Mouse (Mus musculus): ENCODE data around the gene Ccdc151.

Ccdc151 gene

GRCm38 (mm10) chr9:22001633-22002032 is 801 bp downstream of the Ccdc151 start:
- in situ Hi-C loops (cut with MboI; ENCODE audit: unreplicated experiment in 2 of 2), result no loop called here

- in situ Hi-C loops (cut with MboI; ENCODE audit: unreplicated experiment in 2 of 2), result no loop called here
Observed at GRCm38 (mm10) chr9:22000296-22000695, 2.1 kb downstream of the Ccdc151 start.

GRCm38 (mm10) chr9:21996178-21996867 is 6.1 kb downstream of the Ccdc151 start:
- in situ Hi-C loops (cut with MboI; ENCODE audit: unreplicated experiment in 2 of 2), result no loop called here

- in situ Hi-C loops (cut with MboI; ENCODE audit: unreplicated experiment in 2 of 2), result no loop called here
Observed at GRCm38 (mm10) chr9:21992227-21992626, 10.2 kb downstream of the Ccdc151 start.

- in situ Hi-C loops (cut with MboI; ENCODE audit: unreplicated experiment in 2 of 2), result no loop called here
Observed at GRCm38 (mm10) chr9:21989230-21990110, 13.0 kb downstream of the Ccdc151 start, which contains the start of gene Rgl3. Rgl3 (minus strand) TSS chr9:21989446.

GRCm38 (mm10) chr9:21988421-21989101 is 13.9 kb downstream of the Ccdc151 start:
- in situ Hi-C loops (cut with MboI; ENCODE audit: unreplicated experiment in 2 of 2), result no loop called here

- in situ Hi-C loops (cut with MboI; ENCODE audit: unreplicated experiment in 2 of 2), result no loop called here
Observed at GRCm38 (mm10) chr9:21987592-21988342, 14.7 kb downstream of the Ccdc151 start.

GRCm38 (mm10) chr9:21983911-21984310 is 18.5 kb downstream of the Ccdc151 start:
- in situ Hi-C loops (cut with MboI; ENCODE audit: unreplicated experiment in 2 of 2), result no loop called here

GRCm38 (mm10) chr9:21978398-21979128 is 23.9 kb downstream of the Ccdc151 start:
- in situ Hi-C loops (cut with MboI; ENCODE audit: unreplicated experiment in 2 of 2), result loop anchor here (5.0 to 10.0 kb wide), 6 partner anchors 79 to 436 kb away; partner anchors contain the start of genes 9530077C05Rik (in 1 of the 2), Pigyl (in 1 of the 2) and Zfp809 (in 1 of the 2)

GRCm38 (mm10) chr9:21977972-21978371 is 24.5 kb downstream of the Ccdc151 start:
- in situ Hi-C loops (cut with MboI; ENCODE audit: unreplicated experiment in 2 of 2), result loop anchor here (5.0 to 10.0 kb wide), 6 partner anchors 79 to 437 kb away; partner anchors contain the start of genes 9530077C05Rik (in 1 of the 2), Pigyl (in 1 of the 2) and Zfp809 (in 1 of the 2)

- in situ Hi-C loops (cut with MboI; ENCODE audit: unreplicated experiment in 2 of 2), result loop anchor here (5.0 to 10.0 kb wide), 6 partner anchors 80 to 437 kb away; partner anchors contain the start of genes 9530077C05Rik (in 1 of the 2), Pigyl (in 1 of the 2) and Zfp809 (in 1 of the 2)
Observed at GRCm38 (mm10) chr9:21977331-21977730, 25.1 kb downstream of the Ccdc151 start.

GRCm38 (mm10) chr9:21976626-21977175 is 25.7 kb downstream of the Ccdc151 start:
- in situ Hi-C loops (cut with MboI; ENCODE audit: unreplicated experiment in 2 of 2), result loop anchor here (5.0 to 10.0 kb wide), 6 partner anchors 81 to 438 kb away; partner anchors contain the start of genes 9530077C05Rik (in 1 of the 2), Pigyl (in 1 of the 2) and Zfp809 (in 1 of the 2)

GRCm38 (mm10) chr9:21969304-21969703 is 33.1 kb downstream of the Ccdc151 start:
- in situ Hi-C loops (cut with MboI; ENCODE audit: unreplicated experiment in 2 of 2), result no loop called here

- in situ Hi-C loops (cut with MboI; ENCODE audit: unreplicated experiment in 2 of 2), result no loop called here
Observed at GRCm38 (mm10) chr9:21968883-21969282, 33.6 kb downstream of the Ccdc151 start.

GRCm38 (mm10) chr9:21963417-21963816 is 39.0 kb downstream of the Ccdc151 start, which contains the start of gene Epor:
Epor (minus strand) TSS chr9:21963506.
- in situ Hi-C loops (cut with MboI; ENCODE audit: unreplicated experiment in 2 of 2), result no loop called here

GRCm38 (mm10) chr9:21962416-21963059 is 39.9 kb downstream of the Ccdc151 start:
- in situ Hi-C loops (cut with MboI; ENCODE audit: unreplicated experiment in 2 of 2), result no loop called here

- in situ Hi-C loops (cut with MboI; ENCODE audit: unreplicated experiment in 2 of 2), result no loop called here
Observed at GRCm38 (mm10) chr9:21962010-21962409, 40.4 kb downstream of the Ccdc151 start.

- in situ Hi-C loops (cut with MboI; ENCODE audit: unreplicated experiment in 2 of 2), result no loop called here
Observed at GRCm38 (mm10) chr9:21961366-21961980, 41.0 kb downstream of the Ccdc151 start.
